Mouse (Mus musculus) heart, adult 9 months (tissue): ENCODE measurements at regions not wholly inside any gene's neighbourhood (a gene's known extent, or its start where the extent isn't known, plus 50 kb on each side); places are given as distances from the start of the nearest gene placed in this dataset.

ENCODE experiments used
- DNase-seq, 2 experiments: peaks; one replicate each; pipeline ENCODE4 v3.0.0; 2022; ENCODE audit warnings: low spot score in 2 of 2

DNA sequence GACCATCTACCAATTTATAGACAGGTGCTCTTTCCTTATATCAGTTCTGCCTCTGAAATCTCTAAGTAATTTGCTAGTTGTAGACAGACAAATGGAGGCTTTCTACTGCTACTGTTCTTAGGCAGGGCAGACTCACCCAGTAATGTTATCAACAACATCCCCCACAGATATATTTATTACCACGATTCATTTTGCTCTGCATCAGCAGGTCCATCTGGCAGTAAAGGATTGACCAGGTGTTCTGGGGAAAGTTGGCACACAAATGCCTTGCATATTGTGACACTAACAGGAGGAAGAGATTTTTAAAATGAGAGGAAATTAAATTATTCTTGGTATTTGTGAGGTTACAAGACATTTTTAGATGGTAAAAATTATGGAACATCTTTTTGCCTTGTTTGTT is 627.3 kb upstream of the Tmprss15 start:
- no peak for DNase-seq

- no peak for DNase-seq
These were observed 601.5 kb upstream of the Tmprss15 start for GRCm38 (mm10) chr16:79692444-79692843.

DNA sequence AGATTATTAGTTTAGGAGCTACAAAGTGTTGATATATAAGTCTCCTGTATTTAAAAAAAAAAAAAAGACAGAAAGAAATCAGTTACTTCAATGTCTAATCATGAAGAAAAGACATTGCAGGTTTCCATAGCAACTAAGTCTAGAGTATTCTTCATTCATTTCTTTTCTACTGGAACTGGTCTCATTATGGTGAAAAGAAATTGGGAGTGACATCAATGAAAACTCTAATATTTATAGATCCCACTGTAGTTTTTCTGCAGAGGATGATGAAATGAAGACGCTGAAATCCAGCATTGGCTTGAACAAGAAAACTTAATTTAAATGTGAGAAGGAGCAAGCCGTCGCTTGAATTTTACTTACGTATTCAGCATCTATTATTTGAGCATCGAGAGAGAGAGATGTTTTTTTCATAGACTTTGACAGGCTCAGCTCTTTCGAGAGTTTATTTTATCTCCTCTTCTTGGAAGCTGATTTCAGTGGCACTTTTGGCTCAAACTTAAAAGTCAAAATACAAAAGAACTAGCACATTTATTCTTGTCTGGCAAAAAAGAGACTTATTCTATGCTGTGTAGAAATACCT is 560.4 kb upstream of the Tmprss15 start:
- no peak for DNase-seq

DNA sequence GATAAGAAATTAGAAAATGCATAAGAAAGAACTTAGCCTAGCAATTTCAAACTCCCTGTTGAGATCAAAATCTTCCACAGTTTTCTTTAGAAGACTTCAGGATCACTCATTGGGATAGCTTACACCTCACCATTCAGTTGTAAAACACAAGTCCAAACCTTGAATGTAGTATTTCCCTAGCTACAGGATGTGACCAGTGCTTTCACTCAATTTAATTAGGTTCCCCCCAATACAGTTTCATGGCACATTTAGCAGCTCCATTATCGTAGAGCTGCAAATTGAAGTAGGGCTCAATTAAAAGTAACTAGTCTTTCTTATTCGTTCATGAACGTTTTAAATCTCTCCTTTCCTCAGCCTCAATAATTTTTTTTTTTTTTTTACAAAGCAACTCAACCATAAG is 550.0 kb upstream of the Tmprss15 start:
- no peak for DNase-seq

- no peak for DNase-seq
These were observed 536.2 kb upstream of the Tmprss15 start for GRCm38 (mm10) chr16:79627139-79627538.

DNA sequence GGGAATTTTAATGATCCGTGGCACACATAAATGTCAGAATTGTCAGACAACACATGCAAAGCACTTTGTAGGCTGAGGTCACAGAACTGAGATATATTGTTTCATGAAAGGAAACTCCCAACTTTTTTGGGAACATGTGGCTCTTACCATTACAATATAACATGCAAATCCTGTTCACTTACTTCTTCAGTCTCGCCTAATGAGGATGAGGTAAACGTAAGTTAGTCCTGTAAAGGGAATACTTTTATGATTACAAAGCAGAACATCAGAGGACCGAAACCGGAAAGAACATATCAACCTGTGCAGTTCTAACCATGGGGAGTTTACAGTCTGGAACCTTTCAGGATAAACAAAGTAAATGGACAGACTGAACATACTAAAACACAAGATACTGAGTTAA is 520.1 kb upstream of the Tmprss15 start:
- DNase-seq, result no peak

DNA sequence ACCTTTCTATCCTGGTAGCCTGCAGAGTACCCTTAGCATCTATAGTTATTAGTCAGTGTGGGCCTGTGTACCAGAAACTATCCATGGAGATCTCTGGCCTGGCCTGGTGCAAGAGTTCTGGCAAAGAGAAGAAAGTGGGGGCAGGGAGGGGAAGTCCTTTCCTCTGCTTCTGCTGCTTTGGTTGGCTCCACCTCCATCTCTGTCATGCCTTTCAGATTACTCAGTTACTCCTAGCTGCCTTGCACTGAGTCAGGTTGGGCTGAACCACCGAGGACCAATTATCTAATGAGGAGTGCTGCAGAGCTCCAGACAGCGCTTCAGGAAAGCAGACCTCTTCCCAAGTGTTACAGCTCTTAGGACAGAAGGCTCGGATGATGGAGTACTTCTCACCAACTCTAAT is 500.0 kb upstream of the Tmprss15 start:
- no peak for DNase-seq

DNA sequence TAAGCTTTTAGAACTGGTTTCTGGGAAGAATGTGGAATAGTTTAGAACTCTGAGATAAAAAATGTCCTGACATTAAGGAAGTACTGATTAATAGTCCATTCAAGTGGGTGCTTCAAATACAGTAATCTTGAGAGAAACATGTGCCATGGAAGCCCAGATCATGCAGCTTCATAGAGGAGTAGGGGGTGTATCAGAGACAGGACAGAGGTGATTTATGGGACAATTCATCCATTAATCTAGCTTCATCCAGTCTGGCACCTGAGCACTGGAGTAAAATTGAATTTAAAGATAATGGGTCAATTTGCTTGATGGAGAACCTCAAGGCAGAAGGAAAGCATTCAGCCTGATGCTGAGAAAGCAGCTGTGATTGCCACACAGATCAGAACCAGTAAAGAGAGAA is 494.8 kb upstream of the Tmprss15 start:
- DNase-seq, result no peak

GRCm38 (mm10) chr16:79570867-79571266 is 480.0 kb upstream of the Tmprss15 start:
- no peak for DNase-seq

DNA sequence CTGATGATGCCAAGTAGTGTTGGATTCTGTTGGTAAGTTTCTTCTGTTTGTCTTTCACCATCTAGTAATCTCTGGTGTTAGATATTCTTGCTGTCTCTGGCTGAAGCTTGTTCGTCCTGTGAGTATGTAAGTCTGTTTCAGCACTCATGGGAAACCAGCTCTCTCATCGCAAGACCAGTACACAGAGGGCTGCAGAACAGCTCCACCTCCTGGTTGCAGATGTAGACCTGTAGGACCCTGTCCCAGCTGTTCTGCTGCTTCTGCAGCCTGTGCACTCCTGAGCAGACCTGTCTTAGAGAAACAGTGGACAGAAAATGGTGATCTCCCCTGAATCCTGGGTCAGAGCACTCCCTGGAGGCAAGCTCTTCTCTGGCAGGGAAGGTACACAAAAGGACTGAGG is 443.5 kb upstream of the Tmprss15 start:
- DNase-seq, result no peak

DNA sequence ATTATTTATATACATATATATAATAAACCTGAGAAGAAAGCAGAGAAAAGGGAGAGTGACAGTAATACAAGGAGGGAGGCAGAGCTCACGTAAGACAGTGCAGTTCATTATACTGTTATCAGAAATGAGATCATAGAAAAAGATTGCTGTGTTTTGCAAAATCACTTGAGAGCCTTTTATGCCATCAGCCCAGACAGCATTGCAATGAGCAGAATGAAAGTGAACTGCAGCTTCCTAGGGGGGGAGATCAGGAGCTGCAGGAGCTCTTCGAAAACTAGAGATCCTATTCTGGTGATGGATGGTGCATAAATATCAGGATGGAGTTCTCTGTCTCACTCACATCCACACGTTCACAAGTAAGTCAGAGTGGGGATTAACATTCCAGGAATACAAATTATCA is 401.6 kb upstream of the Tmprss15 start:
- no peak for DNase-seq

DNA sequence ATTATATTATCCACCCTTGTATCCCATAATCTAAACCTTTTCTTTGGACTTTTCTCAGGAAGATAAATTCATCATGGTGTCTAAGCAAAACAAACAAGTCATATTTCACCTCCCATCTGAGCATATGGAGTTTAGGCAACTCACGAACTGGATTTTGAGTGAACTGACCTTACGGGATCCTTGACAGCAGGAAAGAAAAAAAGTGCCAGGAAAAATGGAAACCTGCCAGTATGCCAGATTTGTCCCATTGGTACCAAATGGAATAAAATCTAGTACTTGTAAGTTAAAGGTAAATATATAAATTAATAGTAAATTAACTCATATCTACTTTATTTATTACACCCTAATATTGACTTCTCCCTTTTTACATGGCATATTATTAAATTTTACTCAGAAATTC is 360.0 kb upstream of the Tmprss15 start:
- DNase-seq, result no peak

DNA sequence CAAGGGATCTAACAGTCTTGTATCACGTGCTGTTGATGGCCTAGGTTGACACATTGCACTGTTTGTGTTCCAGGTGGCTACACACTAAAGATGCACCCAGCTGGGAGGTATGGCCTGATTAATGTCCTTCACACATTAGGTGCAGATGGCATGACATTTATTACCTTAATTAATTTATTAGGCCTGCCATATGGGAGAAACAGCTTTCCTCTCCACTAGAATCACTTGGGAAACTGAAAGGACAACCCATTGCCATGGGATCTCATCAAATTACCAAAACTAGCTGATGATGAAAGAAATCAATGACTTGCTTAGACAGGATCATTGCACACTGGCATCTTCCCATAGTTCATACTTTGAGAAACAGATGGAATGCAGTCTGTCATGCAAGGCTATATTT is 358.8 kb upstream of the Tmprss15 start:
- no peak for DNase-seq

GRCm38 (mm10) chr16:79407385-79407784 is 316.5 kb upstream of the Tmprss15 start:
- no peak for DNase-seq

DNA sequence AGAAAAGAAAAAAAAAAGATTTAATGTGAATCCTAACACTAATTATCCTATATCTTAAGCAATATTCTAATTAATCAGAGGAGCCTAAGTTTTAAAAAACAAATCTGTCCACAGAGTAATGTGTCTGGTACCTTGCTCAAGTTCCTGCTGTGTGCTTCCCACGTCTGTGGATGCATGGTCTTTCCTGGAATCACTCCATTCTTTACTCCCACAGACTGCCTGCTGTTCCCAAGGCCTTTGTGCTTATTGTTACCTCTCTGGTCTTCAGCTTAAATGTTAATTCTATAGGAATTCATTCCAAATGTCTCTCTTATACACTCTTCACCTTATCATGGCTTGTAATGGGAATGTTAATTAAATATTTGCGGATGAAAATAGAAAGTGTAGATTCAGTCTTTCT is 315.3 kb upstream of the Tmprss15 start:
- DNase-seq, result no peak

- DNase-seq, result no peak
These were observed 313.2 kb upstream of the Tmprss15 start for GRCm38 (mm10) chr16:79404064-79404463.

- DNase-seq, result no peak
These were observed 309.2 kb upstream of the Tmprss15 start for GRCm38 (mm10) chr16:79400100-79400499.

DNA sequence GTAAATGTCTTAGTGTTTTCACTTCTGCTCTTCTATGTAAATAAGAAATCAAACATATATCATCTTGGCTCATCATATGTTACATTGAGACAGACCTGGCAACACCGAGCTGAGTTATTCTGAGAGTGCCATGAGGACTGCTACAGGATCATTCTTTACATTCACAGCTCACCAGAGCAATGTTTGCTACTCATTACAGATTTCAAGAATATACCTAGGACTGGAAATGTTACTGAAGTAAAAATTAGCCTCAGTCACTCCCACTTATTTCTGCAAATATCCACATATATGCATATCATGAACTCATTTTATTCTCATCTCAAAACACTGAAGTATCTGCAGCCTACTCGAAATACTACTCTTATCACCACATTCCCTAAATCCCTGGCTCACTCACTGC is 307.6 kb upstream of the Tmprss15 start:
- no peak for DNase-seq

DNA sequence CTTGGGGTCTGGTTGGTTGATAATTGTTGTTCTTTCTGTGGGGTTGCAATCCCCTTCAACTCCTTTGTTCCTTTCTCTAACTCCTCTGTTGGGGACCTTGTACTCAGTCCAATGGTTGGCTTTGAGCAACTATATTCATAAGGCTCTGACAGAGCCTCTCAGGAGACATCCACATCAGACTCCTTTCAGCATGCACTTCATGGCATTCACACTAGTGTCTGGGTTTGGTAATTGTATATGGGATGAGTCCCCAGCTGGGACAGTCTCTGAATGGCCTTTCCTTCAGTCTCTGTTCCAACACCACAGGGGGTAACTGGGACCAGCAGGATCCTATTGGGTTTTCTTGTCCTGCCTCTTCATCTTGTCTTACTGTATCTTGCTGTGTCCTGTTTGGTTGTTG is 303.5 kb upstream of the Tmprss15 start:
- no peak for DNase-seq

GRCm38 (mm10) chr16:79386421-79386820 is 295.5 kb upstream of the Tmprss15 start:
- DNase-seq, result no peak

- DNase-seq, result no peak
These were observed 259.2 kb upstream of the Tmprss15 start for GRCm38 (mm10) chr16:79350127-79350526.

DNA sequence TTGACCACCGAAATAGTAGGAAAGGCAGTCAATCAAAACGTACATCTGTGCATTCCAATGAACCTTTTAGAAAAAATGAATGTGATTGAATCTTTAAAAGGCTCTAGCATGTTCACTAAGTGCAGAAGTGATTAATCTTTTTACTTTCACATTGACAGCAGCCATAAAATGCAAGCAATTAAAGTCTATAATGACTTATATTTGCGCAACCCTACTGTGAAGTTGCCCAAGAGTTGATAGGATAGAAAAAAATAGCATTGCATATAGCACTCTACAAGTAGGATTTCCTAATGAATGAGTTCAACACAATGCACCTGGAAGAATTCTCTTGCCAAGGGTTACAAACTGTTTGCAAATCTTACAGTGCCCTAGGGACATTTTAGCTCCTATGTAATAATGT is 251.6 kb upstream of the Tmprss15 start:
- DNase-seq, result no peak

GRCm38 (mm10) chr16:79336416-79336815 is 245.5 kb upstream of the Tmprss15 start:
- no peak for DNase-seq

DNA sequence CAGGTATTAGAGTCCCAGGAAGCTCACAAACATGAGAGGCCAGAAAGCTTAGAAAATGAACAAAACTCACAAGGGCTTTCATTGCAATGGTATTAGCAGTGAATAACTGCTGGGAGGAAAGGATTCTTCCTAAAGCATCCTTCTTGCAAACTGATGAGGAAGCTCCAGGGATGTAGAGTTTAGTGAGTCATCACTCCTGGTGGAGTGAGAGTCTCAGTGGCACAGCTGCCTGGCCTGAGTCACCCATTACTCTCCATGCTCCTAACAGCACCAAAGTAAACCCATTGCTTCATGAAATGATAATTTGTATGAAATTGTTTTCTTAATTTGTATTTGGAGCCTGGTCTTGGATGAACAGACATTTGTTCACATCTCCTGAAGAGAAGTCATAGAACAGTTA is 245.1 kb upstream of the Tmprss15 start:
- DNase-seq, result no peak

GRCm38 (mm10) chr16:79313301-79313700 is 222.4 kb upstream of the Tmprss15 start:
- no peak for DNase-seq
